Mouse (Mus musculus): ENCODE data around the gene Slc20a1. TPM values are rescaled to one million over a fixed set of nuclear protein-coding genes. Genes with fewer than 3 reads are reported as not detected.

Slc20a1 gene
- total and polyA plus RNA-seq, 3 experiments = 10.1 to 15.9 (median 14.7) TPM

GRCm38 (mm10) chr2:129166466-129167463 lies 31.8 kb upstream of the Slc20a1 start:
- WGBS = 35% methylated on average over 10 of the region's 10 CpGs
- Histone ChIP-seq H3K79me2 (replicated peaks; ENCODE audit: control insufficient read depth, insufficient read depth, low read length) (no peaks in the 10 kb centered on the region), H3K9ac (ENCODE audit: low read depth, low read length) (no peak overlapping the region), H3K36me3 (ENCODE audit: control insufficient read depth, insufficient read depth, low read length) (no peaks in the 10 kb centered on the region), H3K4me1 (ENCODE audit: control insufficient read depth, insufficient read depth, low read length) (peaks cover 3% of the 10 kb centered on the region), H3K4me3 (no peak overlapping the region), H3K27ac (peak overlapping the region; percentile 48), H3K27me3 (ENCODE audit: control insufficient read depth, insufficient read depth, low read length) (no peaks in the 10 kb centered on the region)
- TF ChIP-seq EP300 (IDR thresholded peaks at IDR 0.05; ENCODE audit: insufficient read depth, low read depth, low read length) = no peak
- TF ChIP-seq POLR2A (IDR thresholded peaks at IDR 0.05; ENCODE audit: insufficient read depth, low read depth, low read length) = no peak
- TF ChIP-seq CTCF (IDR thresholded peaks at IDR 0.05) = no peak
- intact Hi-C loops (cut with DNase I) = no loop called here
- DNase-seq = no peak

- Histone ChIP-seq H3K27ac (no peak overlapping the region), H3K27me3 (ENCODE audit: control insufficient read depth, insufficient read depth, low read length) (no peaks in the 10 kb centered on the region), H3K9ac (ENCODE audit: low read depth, low read length) (no peak overlapping the region), H3K36me3 (ENCODE audit: control insufficient read depth, insufficient read depth, low read length) (no peaks in the 10 kb centered on the region), H3K4me3 (no peak overlapping the region), H3K79me2 (replicated peaks; ENCODE audit: control insufficient read depth, insufficient read depth, low read length) (no peaks in the 10 kb centered on the region), H3K4me1 (ENCODE audit: control insufficient read depth, insufficient read depth, low read length) (no peaks in the 10 kb centered on the region)
- WGBS = 52% methylated on average over 10 of the region's 10 CpGs
- intact Hi-C loops (cut with DNase I) = loop anchor here (10.0 kb wide), 2 partner anchors 231 to 261 kb away; no protein-coding TSS in a partner anchor
- TF ChIP-seq EP300 (IDR thresholded peaks at IDR 0.05; ENCODE audit: insufficient read depth, low read depth, low read length) (no peak), CTCF (IDR thresholded peaks at IDR 0.05) (no peak), POLR2A (IDR thresholded peaks at IDR 0.05; ENCODE audit: insufficient read depth, low read depth, low read length) (no peak)
- DNase-seq = peak in 1 of 2 experiments; percentile 6
Measured at GRCm38 (mm10) chr2:129173386-129173785, 25.2 kb upstream of the Slc20a1 start.

- no peaks in the 10 kb centered on the region for H3K27me3 ChIP-seq (ENCODE audit: control insufficient read depth, insufficient read depth, low read length)
- no peak overlapping the region for H3K4me3 ChIP-seq
- no peaks in the 10 kb centered on the region for H3K36me3 ChIP-seq (ENCODE audit: control insufficient read depth, insufficient read depth, low read length)
- H3K79me2 ChIP-seq (replicated peaks; ENCODE audit: control insufficient read depth, insufficient read depth, low read length) = no peaks in the 10 kb centered on the region
- H3K27ac ChIP-seq = peak overlapping the region; percentile 5
- no peak overlapping the region for H3K9ac ChIP-seq (ENCODE audit: low read depth, low read length)
- 17% methylated on average over 7 of the region's 7 CpGs for WGBS
- peak; percentile 58 to 62 for DNase-seq
- TF ChIP-seq CTCF (IDR thresholded peaks at IDR 0.05) (peak; percentile 86), POLR2A (IDR thresholded peaks at IDR 0.05; ENCODE audit: insufficient read depth, low read depth, low read length) (no peak), EP300 (IDR thresholded peaks at IDR 0.05; ENCODE audit: insufficient read depth, low read depth, low read length) (peak; percentile 87; the same call in 1 of the 2 replicates)
- intact Hi-C loops (cut with DNase I) = loop anchor here (1.0 to 10.0 kb wide), 3 partner anchors 84 to 260 kb away; no protein-coding TSS in a partner anchor
- H3K4me1 ChIP-seq (ENCODE audit: control insufficient read depth, insufficient read depth, low read length) = no peaks in the 10 kb centered on the region
Measured at GRCm38 (mm10) chr2:129174474-129174873, 24.1 kb upstream of the Slc20a1 start.

- H3K27me3 ChIP-seq (ENCODE audit: control insufficient read depth, insufficient read depth, low read length) = no peaks in the 10 kb centered on the region
- intact Hi-C loops (cut with DNase I) = loop anchor here (10.0 kb wide), 2 partner anchors 229 to 259 kb away; no protein-coding TSS in a partner anchor
- peak; percentile 22 to 31 for DNase-seq
Measured at GRCm38 (mm10) chr2:129175636-129176035, 22.9 kb upstream of the Slc20a1 start.

GRCm38 (mm10) chr2:129176676-129177420 lies 21.7 kb upstream of the Slc20a1 start:
- no peak overlapping the region for H3K27ac ChIP-seq
- H3K79me2 ChIP-seq (replicated peaks; ENCODE audit: control insufficient read depth, insufficient read depth, low read length) = no peaks in the 10 kb centered on the region
- peak in 1 of 2 experiments; percentile 8 for DNase-seq
- intact Hi-C loops (cut with DNase I) = loop anchor here (10.0 kb wide), 2 partner anchors 228 to 258 kb away; no protein-coding TSS in a partner anchor
- no peak overlapping the region for H3K4me3 ChIP-seq
- TF ChIP-seq CTCF (IDR thresholded peaks at IDR 0.05) = no peak
- no peak for TF ChIP-seq POLR2A (IDR thresholded peaks at IDR 0.05; ENCODE audit: insufficient read depth, low read depth, low read length)
- no peak for TF ChIP-seq EP300 (IDR thresholded peaks at IDR 0.05; ENCODE audit: insufficient read depth, low read depth, low read length)
- 77% methylated on average over 12 of the region's 12 CpGs for WGBS
- H3K36me3 ChIP-seq (ENCODE audit: control insufficient read depth, insufficient read depth, low read length) = no peaks in the 10 kb centered on the region
- peaks cover 3% of the 10 kb centered on the region for H3K4me1 ChIP-seq (ENCODE audit: control insufficient read depth, insufficient read depth, low read length)
- H3K9ac ChIP-seq (ENCODE audit: low read depth, low read length) = no peak overlapping the region
- no peaks in the 10 kb centered on the region for H3K27me3 ChIP-seq (ENCODE audit: control insufficient read depth, insufficient read depth, low read length)

More at GRCm38 (mm10) chr2:129175636-129176035, 22.9 kb upstream of the Slc20a1 start:
- Histone ChIP-seq H3K9ac (ENCODE audit: low read depth, low read length) (no peak overlapping the region), H3K4me3 (no peak overlapping the region), H3K36me3 (ENCODE audit: control insufficient read depth, insufficient read depth, low read length) (no peaks in the 10 kb centered on the region), H3K4me1 (ENCODE audit: control insufficient read depth, insufficient read depth, low read length) (peaks cover 3% of the 10 kb centered on the region), H3K79me2 (replicated peaks; ENCODE audit: control insufficient read depth, insufficient read depth, low read length) (no peaks in the 10 kb centered on the region), H3K27ac (no peak overlapping the region)
- 38% methylated on average over 2 of the region's 2 CpGs for WGBS
- TF ChIP-seq POLR2A (IDR thresholded peaks at IDR 0.05; ENCODE audit: insufficient read depth, low read depth, low read length) (no peak), EP300 (IDR thresholded peaks at IDR 0.05; ENCODE audit: insufficient read depth, low read depth, low read length) (no peak), CTCF (IDR thresholded peaks at IDR 0.05) (no peak)
